Mouse (Mus musculus) cerebellum, adult 2 months (tissue): ENCODE results near the gene Marc1.

Experiments
- CTCF ChIP-seq: fragments of 200-500 bp; IDR thresholded peaks from 2 replicates; pipeline ENCODE4 v1.5.1; 2011; ENCODE audit warnings: low read depth, mild to moderate bottlenecking, control low read depth, low read length, moderate library complexity, borderline replicate concordance; ENCODE audit not compliant: insufficient read depth
- POLR2A ChIP-seq: fragments of 200-500 bp; IDR thresholded peaks from 2 replicates; pipeline ENCODE4 v1.6.1; 2011; ENCODE audit warnings: low read length, control low read depth, borderline replicate concordance; ENCODE audit not compliant: insufficient read depth

- TF ChIP-seq POLR2A (no peak), CTCF (no peak)
These were observed at the start of gene Marc1 for GRCm38 (mm10) chr1:184810780-184811575.
